Mouse (Mus musculus): ENCODE measurements at regions not wholly inside any gene's neighbourhood (a gene's known extent, or its start where the extent isn't known, plus 50 kb on each side); places are given as distances from the start of the nearest gene placed in this dataset.

GRCm38 (mm10) chr4:105282681-105283462 is 125.7 kb downstream of the Plpp3 start:
- no peak for ATAC-seq (ENCODE audit: insufficient number of reproducible peaks, low FRiP score, low TSS enrichment, low read depth)
- Histone ChIP-seq H3K27ac (no peak overlapping the region), H3K9ac (no peak overlapping the region), H3K9me3 (no peaks in the 10 kb centered on the region), H3K4me3 (no peak overlapping the region), H3K36me3 (no peaks in the 10 kb centered on the region), H3K27me3 (no peaks in the 10 kb centered on the region), H3K4me2 (no peak overlapping the region), H3K4me1 (peaks cover 18% of the 10 kb centered on the region)
- 19% methylated on average over 6 of the region's 6 CpGs for WGBS

DNA sequence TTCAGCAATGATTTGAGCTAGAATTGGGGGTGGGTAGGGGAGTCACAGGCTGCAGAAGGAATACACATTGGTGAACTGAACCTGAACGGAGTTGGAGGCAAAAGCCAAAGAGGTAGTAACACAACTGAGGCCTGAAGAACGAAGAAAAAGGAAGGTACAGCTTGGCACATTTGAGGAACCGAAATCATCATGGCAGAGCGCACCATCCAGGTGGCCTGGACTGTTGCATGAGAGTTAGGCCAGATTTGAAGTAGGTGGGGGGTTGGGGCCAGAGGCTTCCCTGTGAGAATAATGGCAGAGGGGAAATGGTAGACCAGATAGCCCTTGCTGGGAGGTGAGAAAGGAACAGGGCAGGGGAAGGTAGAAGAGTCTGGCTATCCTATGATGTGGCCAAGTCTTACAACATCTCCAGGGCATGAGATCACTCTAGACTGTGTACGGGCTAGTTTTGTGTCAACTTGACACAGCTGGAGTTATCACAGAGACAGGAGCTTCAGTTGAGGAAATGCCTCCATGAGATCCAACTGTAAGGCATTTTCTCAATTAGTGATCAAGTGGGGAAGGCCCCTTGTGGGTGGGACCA is 128.4 kb downstream of the Plpp3 start:
- H3K9me3 ChIP-seq, result no peaks in the 10 kb centered on the region
- H3K4me2 ChIP-seq, result no peak overlapping the region
- ATAC-seq (ENCODE audit: insufficient number of reproducible peaks, low FRiP score, low TSS enrichment, low read depth), result no peak
- no peak overlapping the region for H3K27ac ChIP-seq
- H3K4me3 ChIP-seq, result no peak overlapping the region
- WGBS, result 90% methylated on average over 5 of the region's 5 CpGs
- no peaks in the 10 kb centered on the region for H3K27me3 ChIP-seq
- H3K36me3 ChIP-seq, result no peaks in the 10 kb centered on the region
- H3K9ac ChIP-seq, result no peak overlapping the region
- H3K4me1 ChIP-seq, result peaks cover 18% of the 10 kb centered on the region

DNA sequence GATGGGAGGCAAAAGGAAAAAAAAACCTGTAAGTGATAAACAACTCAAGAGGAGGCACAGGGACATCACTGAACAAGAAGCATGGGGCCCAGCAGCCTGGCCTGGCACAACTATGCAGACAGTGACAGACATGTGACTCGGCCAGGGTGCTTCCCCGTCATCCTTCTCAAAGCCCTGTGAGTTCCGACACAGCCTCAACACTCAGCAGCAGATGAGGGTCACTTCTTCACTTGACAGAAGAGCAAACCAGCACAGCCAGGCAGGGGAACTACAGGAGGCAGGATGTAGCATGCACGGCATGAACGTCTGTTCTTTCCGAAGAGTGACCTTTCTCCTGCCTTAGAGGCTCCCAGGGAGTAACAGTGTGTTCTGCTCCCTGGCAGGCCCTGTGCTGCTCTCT is 129.2 kb downstream of the Plpp3 start:
- H3K27ac ChIP-seq, result no peak overlapping the region
- H3K4me2 ChIP-seq, result no peak overlapping the region
- H3K36me3 ChIP-seq, result no peaks in the 10 kb centered on the region
- WGBS, result 63% methylated on average over 6 of the region's 6 CpGs
- ATAC-seq (ENCODE audit: insufficient number of reproducible peaks, low FRiP score, low TSS enrichment, low read depth), result no peak
- no peak overlapping the region for H3K4me3 ChIP-seq
- no peaks in the 10 kb centered on the region for H3K9me3 ChIP-seq
- no peaks in the 10 kb centered on the region for H3K27me3 ChIP-seq
- no peak overlapping the region for H3K9ac ChIP-seq
- peaks cover 20% of the 10 kb centered on the region for H3K4me1 ChIP-seq

GRCm38 (mm10) chr4:105286809-105287208 is 129.7 kb downstream of the Plpp3 start:
- Histone ChIP-seq H3K4me2 (no peak overlapping the region), H3K4me1 (peaks cover 20% of the 10 kb centered on the region), H3K9me3 (no peaks in the 10 kb centered on the region), H3K4me3 (no peak overlapping the region), H3K9ac (no peak overlapping the region), H3K27ac (no peak overlapping the region), H3K27me3 (no peaks in the 10 kb centered on the region), H3K36me3 (no peaks in the 10 kb centered on the region)
- WGBS, result 83% methylated on average over 10 of the region's 10 CpGs
- ATAC-seq (ENCODE audit: insufficient number of reproducible peaks, low FRiP score, low TSS enrichment, low read depth), result no peak

GRCm38 (mm10) chr4:105287419-105287818 is 130.3 kb downstream of the Plpp3 start:
- no peak overlapping the region for H3K27ac ChIP-seq
- no peak overlapping the region for H3K4me2 ChIP-seq
- no peaks in the 10 kb centered on the region for H3K9me3 ChIP-seq
- H3K4me3 ChIP-seq, result no peak overlapping the region
- H3K36me3 ChIP-seq, result no peaks in the 10 kb centered on the region
- no peaks in the 10 kb centered on the region for H3K27me3 ChIP-seq
- no peak for ATAC-seq (ENCODE audit: insufficient number of reproducible peaks, low FRiP score, low TSS enrichment, low read depth)
- peaks cover 16% of the 10 kb centered on the region; the same call in 1 of the 2 replicates for H3K4me1 ChIP-seq
- no peak overlapping the region for H3K9ac ChIP-seq
- WGBS, result 58% methylated on average over 7 of the region's 7 CpGs

DNA sequence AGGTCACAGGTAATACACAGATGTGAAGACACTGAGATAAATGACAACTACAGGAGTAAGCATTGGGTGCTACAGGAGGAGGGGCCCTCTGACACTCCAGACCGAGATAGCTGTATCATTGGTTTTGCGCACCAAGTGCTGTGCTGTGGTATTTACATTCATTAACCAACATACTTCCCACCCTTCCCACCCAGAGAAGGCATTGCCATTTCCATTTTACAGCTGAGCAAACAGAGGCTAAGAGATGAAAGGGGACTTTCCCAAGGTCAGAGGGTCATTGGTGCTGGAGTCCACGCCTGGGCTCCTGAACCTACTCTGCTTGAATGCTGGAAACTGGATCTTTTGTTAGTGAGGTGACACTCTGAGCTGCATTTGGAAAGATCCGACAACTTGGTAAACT is 132.5 kb downstream of the Plpp3 start:
- WGBS, result 65% methylated on average over 4 of the region's 4 CpGs
- H3K9ac ChIP-seq, result no peak overlapping the region

GRCm38 (mm10) chr4:105290847-105291475 is 133.8 kb downstream of the Plpp3 start:
- no peaks in the 10 kb centered on the region for H3K27me3 ChIP-seq
- no peak overlapping the region for H3K9ac ChIP-seq
- WGBS, result 20% methylated on average over 11 of the region's 11 CpGs
- no peak overlapping the region for H3K4me3 ChIP-seq
- no peak overlapping the region for H3K27ac ChIP-seq
- no peak for ATAC-seq (ENCODE audit: insufficient number of reproducible peaks, low FRiP score, low TSS enrichment, low read depth)
- H3K9me3 ChIP-seq, result no peaks in the 10 kb centered on the region
- H3K4me2 ChIP-seq, result no peak overlapping the region
- H3K4me1 ChIP-seq, result 0 out of 2 replicates have a peak, but pooled peaks cover 9% of the 10 kb centered on the region
- H3K36me3 ChIP-seq, result no peaks in the 10 kb centered on the region

More for the DNA sequence above, 132.5 kb downstream of the Plpp3 start:
- Histone ChIP-seq H3K27me3 (no peaks in the 10 kb centered on the region), H3K9me3 (no peaks in the 10 kb centered on the region), H3K4me3 (no peak overlapping the region), H3K4me1 (0 out of 2 replicates have a peak, but pooled peaks cover 9% of the 10 kb centered on the region), H3K36me3 (no peaks in the 10 kb centered on the region), H3K27ac (no peak overlapping the region), H3K4me2 (no peak overlapping the region)
- ATAC-seq (ENCODE audit: insufficient number of reproducible peaks, low FRiP score, low TSS enrichment, low read depth), result no peak

- Histone ChIP-seq H3K27ac (no peak overlapping the region), H3K4me1 (0 out of 2 replicates have a peak, but pooled peaks cover 9% of the 10 kb centered on the region), H3K9ac (no peak overlapping the region), H3K36me3 (no peaks in the 10 kb centered on the region), H3K4me2 (no peak overlapping the region), H3K4me3 (no peak overlapping the region), H3K27me3 (no peaks in the 10 kb centered on the region), H3K9me3 (no peaks in the 10 kb centered on the region)
- ATAC-seq (ENCODE audit: insufficient number of reproducible peaks, low FRiP score, low TSS enrichment, low read depth), result no peak
- 11% methylated on average over 1 of the region's 1 CpGs for WGBS
Observed at GRCm38 (mm10) chr4:105291503-105291902, 134.4 kb downstream of the Plpp3 start.

DNA sequence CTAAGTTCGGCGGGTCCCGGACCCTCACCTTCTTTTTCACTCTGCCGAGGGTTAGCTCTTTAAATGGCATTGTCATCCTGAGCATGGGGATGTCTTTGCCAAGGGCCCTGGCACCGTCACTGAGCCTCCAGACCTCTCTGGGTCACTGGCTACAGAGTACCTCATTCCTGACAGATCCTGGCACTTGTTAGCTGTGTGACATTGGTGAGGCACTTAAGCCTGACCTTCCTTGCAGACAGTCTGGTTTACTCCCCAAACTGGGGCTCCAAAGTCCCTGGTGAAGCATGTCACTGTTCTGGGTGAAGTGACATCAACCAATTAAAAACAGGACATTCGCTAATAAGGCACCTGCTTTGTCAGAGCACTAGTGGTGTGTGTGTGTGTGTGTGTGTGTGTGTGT is 142.2 kb downstream of the Plpp3 start:
- Histone ChIP-seq H3K4me2 (no peak overlapping the region), H3K9me3 (no peaks in the 10 kb centered on the region), H3K4me1 (no peaks in the 10 kb centered on the region), H3K27me3 (no peaks in the 10 kb centered on the region), H3K27ac (no peak overlapping the region), H3K9ac (no peak overlapping the region), H3K36me3 (no peaks in the 10 kb centered on the region), H3K4me3 (no peak overlapping the region)
- 93% methylated on average over 6 of the region's 6 CpGs for WGBS
- ATAC-seq (ENCODE audit: insufficient number of reproducible peaks, low FRiP score, low TSS enrichment, low read depth), result no peak

DNA sequence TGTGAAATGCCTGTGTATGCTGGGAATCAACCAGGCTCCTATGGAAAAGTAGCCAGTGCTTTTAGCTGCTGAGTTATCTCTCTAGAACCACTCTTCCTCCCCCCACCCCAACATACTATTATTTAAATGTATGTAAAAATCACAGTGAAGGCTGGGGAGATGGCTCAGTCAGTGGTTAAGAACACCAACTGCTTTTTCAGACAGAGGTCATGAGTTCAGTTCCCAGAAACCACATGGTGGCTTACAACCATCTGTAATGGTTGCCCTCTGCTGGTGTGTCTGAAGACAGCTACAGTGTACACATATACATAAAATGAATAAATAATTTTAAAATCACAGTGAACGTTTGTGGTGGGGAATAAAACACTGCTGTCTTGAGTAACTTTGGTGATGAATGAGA is 144.4 kb downstream of the Plpp3 start:
- WGBS, result 73% methylated on average over 1 of the region's 1 CpGs
- ATAC-seq (ENCODE audit: insufficient number of reproducible peaks, low FRiP score, low TSS enrichment, low read depth), result no peak
- H3K4me2 ChIP-seq, result no peak overlapping the region

GRCm38 (mm10) chr4:105304166-105304565 is 147.0 kb downstream of the Plpp3 start:
- Histone ChIP-seq H3K9ac (no peak overlapping the region), H3K9me3 (no peaks in the 10 kb centered on the region), H3K4me2 (no peak overlapping the region), H3K27me3 (no peaks in the 10 kb centered on the region), H3K4me3 (no peak overlapping the region), H3K27ac (no peak overlapping the region), H3K4me1 (0 out of 2 replicates have a peak, but pooled peaks cover 3% of the 10 kb centered on the region), H3K36me3 (no peaks in the 10 kb centered on the region)
- ATAC-seq (ENCODE audit: insufficient number of reproducible peaks, low FRiP score, low TSS enrichment, low read depth), result no peak
- WGBS, result 38% methylated on average over 2 of the region's 2 CpGs

More for the DNA sequence above, 144.4 kb downstream of the Plpp3 start:
- H3K4me1 ChIP-seq, result no peaks in the 10 kb centered on the region
- H3K36me3 ChIP-seq, result no peaks in the 10 kb centered on the region
- H3K27ac ChIP-seq, result no peak overlapping the region
- no peaks in the 10 kb centered on the region for H3K27me3 ChIP-seq
- no peak overlapping the region for H3K9ac ChIP-seq
- no peak overlapping the region for H3K4me3 ChIP-seq
- no peaks in the 10 kb centered on the region for H3K9me3 ChIP-seq

DNA sequence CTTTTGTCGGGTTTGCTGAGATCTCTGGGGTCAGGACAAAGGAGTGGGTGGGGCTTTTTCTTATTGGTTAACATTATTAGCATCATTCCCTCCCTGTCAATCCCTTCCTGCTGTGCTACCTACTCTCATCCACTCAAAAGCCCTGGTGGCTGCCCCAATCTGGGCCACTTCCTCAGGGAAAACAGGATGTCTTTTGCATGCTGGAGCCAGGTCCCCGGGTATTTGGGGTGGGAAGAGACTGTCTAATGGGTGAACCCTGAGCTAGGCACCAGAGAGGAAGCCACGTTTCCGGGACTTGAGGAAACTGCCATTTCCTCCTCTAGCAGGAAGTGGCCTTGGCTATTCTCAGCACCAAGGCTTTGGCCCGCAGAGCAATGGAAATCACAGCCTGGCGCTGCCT is 148.8 kb downstream of the Plpp3 start:
- Histone ChIP-seq H3K27me3 (no peaks in the 10 kb centered on the region), H3K4me2 (no peak overlapping the region), H3K36me3 (no peaks in the 10 kb centered on the region), H3K27ac (no peak overlapping the region), H3K9me3 (no peaks in the 10 kb centered on the region), H3K4me3 (no peak overlapping the region), H3K4me1 (0 out of 2 replicates have a peak, but pooled peaks cover 3% of the 10 kb centered on the region), H3K9ac (no peak overlapping the region)
- ATAC-seq (ENCODE audit: insufficient number of reproducible peaks, low FRiP score, low TSS enrichment, low read depth), result no peak
- WGBS, result 66% methylated on average over 6 of the region's 6 CpGs
